Mouse (Mus musculus) bone marrow, adult 2 months (tissue): ENCODE data around the gene Kbtbd4.

Source experiments
- CTCF ChIP-seq: fragments of 200-500 bp; IDR thresholded peaks from 2 replicates; pipeline ENCODE4 v1.5.1; 2011; ENCODE audit warnings: low read length, control low read depth; ENCODE audit not compliant: control insufficient read depth, insufficient read depth
- POLR2A ChIP-seq: fragments of 200-500 bp; IDR thresholded peaks from 2 replicates; pipeline ENCODE4 v1.6.1; 2011; ENCODE audit warnings: low read depth, mild to moderate bottlenecking, control low read depth, low read length, borderline replicate concordance; ENCODE audit not compliant: control insufficient read depth

GRCm38 (mm10) chr2:90938362-90938761 is 33.8 kb downstream of the Kbtbd4 start:
- TF ChIP-seq POLR2A (no peak), CTCF (no peak)
